Mouse (Mus musculus): ENCODE data around the gene Noct.
"Not testable (repeated sequence)": the region's sequence is repeated elsewhere in the genome, so short reads cannot be mapped to it uniquely, and the experiment has no call there.

Gene Noct

DNA sequence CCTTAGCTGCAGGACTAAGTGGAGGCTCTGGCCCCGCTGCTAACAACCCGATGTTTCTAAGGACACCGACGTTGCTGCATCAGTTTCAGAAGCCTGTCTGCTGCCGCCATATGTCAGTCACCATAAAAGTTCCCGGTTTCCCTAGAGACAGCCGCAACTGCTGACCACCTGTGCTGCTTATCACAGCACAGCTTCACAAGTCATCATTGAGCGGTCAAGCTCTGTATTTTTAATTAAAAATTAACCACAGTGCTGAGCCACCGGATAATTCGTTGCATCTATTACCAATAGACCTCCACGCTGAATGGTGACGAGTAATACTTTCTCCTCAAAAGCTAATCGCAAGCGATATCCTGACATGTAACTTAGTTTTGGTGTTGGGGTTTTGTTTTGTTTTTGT lies 19.4 kb upstream of the Noct start:
- DNase-seq (ENCODE audit: low spot score in 2 of 2): no peak

DNA sequence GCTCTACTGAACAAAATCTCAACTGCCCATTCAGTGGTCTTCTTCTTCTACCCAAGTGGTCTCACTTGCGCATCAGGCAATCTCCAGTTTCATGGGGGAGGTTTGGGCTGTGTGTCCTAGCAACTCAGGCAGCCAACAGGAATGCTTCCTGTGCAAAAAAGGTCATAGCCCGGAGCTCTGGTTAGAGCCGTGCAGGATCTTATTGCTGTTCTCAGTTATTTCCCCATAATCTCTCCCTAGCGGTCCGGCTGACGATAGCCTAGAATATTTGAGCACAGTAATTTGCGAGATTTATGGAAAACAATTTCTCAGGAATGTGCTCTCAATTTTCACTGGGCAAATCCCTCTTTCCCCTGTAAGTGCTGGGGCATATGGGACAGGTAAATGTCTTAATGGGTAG lies 17.7 kb upstream of the Noct start:
- no peak for DNase-seq (ENCODE audit: low spot score in 2 of 2)

DNA sequence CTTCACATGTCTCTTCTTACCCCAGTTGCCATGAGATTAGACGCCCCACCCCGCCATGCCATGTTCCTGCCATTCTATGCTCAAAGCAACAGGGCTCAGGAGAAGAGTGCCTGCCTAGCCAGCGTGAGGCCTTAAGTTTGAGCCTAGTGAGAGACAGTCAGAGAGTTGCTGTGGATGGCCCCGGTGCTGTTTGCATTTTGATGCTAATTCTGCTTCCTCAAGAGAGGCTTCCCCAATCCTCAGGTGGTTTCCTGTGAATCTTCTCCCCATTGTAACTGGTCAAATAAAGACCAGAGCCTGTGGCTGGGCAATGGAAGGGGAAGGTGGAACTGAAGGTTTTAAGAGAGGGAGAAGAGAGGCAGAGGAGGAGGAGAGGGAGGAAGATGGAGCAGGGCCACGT lies 15.6 kb upstream of the Noct start:
- no peak for DNase-seq (ENCODE audit: low spot score in 2 of 2)

DNA sequence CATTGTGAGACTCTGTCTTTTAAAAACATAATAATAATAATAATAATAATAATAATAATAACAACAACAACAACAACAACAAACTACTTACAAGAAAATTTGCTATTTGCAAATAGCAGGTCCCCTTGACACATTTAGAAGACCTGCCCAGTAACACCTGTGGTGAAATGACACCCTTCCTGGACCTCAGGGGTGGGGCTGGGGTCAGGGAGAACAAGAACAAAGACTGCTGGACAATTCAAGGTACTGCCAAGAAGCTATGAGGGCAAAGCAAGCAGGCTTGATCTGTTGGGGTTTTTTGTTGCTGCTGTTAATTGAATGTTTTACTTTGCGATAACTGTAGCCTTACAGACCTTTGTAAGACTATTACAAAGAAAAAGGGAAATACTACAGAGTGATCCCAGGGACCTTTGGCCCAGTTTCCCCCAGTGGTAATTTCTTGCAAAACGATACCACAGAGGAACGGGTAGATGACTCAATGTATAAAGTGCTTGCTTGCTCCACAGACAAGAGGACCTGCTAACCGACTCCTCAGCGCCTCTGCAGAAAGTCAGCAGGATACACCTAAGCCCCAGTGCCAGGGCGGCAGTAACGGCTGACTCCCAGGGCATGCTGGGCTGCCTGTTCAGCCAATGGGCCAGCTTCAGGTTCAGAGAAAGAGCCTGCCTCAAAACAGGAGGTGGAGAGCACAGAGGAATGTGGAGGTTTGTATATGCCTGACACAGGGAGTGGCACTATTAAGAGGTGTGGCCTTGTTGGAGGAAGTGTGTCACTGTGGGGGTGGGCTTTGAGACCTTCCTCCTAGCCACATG lies 14.5 kb upstream of the Noct start:
- no peak for DNase-seq (ENCODE audit: low spot score in 2 of 2)

DNA sequence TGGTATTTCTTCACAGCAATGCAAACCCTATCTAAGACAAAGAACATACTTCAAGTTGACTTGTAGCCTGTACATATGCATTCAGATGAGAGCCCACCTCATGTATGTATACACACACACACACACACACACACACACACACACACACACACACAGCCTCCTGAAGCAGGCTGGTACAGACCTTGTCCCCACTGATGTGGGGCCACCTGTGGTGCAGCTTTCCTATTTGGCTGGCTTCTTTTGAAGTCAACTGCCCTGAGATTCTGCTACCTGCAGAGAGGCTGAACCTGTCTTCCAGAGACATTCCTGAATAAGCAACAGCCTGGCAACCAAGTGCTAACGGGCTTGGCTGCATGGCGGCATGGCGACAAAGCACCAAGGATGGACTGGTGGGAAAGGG lies 13.8 kb upstream of the Noct start:
- no peak for DNase-seq (ENCODE audit: low spot score in 2 of 2)

DNA sequence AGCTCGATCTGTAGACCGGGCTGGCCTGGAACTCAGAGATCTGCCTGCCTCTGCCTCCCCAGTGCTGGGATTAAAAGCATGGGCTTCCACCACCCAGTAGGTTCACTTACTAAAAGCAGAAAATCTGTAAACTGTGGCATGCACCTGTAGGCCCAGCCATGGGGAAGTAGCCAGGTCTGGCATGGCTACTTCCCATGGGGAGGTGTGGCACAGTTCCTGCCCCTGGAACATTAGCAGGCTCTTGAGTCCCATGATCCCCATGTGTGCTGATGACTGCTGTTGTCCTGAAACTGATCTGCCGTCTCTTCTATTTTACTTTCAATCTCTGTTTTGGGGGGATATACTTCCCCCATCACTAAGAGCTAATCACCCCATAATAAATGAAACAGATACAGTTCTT lies 11.1 kb upstream of the Noct start:
- DNase-seq (ENCODE audit: low spot score in 2 of 2): no peak

DNA sequence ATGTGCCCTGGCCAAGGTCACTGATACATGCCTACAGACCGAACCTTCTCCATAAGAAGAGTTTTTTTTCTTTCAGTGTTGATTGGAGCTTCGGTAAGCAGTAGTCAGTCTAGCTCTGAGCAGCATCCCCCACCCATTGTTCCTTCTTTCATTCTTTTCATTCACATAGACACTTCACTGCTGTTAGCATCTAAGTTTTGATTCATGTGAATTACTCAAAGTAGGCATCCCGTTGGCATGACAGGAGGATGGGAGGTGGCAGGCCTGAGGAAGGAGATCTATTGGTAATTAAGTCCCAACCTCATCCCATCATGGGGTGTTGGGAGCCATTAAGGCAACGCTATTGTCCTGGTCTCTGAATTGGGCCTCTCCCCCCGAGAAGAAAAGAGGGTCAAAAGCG lies 8.6 kb upstream of the Noct start:
- no peak for DNase-seq (ENCODE audit: low spot score in 2 of 2)

DNA sequence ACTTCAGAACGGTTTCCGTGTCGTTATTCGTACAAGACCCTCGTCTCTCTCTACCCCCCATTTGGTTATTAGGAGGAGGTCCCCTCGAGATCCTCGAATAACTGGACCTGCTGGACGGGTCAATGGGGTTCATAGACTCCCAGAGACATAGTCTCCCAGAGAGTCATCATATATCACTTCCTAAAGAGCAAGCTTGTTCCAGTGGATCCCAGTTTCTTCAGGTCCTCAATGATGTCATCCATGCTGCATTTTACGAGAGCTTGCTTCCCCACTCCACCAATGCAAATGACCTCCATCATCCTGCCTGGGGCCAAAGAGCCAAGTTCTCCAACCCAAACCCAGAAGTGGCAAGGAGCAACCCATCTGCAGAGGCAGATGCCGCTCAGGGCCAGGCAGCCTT lies 7.9 kb upstream of the Noct start:
- not testable (repeated sequence) for DNase-seq (ENCODE audit: low spot score in 2 of 2)

DNA sequence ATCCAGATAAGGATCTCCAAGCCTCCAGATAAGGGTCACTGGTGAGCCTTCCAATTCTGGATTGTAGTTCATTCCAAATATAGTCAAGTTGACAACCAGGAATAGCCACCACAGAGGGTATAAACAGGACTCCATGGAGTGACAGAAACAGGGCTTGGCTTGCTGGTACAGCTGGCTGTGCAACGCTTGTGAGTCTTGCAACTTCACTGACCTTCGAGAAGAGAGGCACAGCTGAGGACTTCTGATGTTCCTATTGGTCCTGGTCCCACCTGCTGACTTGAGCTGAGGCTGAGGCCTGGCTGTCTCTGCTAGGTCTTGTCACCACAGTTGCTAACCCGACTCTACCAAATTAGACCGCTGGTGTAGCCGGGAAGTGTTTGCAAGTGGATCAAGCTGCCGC lies 5.9 kb upstream of the Noct start:
- DNase-seq (ENCODE audit: low spot score in 2 of 2): not testable (repeated sequence)

DNA sequence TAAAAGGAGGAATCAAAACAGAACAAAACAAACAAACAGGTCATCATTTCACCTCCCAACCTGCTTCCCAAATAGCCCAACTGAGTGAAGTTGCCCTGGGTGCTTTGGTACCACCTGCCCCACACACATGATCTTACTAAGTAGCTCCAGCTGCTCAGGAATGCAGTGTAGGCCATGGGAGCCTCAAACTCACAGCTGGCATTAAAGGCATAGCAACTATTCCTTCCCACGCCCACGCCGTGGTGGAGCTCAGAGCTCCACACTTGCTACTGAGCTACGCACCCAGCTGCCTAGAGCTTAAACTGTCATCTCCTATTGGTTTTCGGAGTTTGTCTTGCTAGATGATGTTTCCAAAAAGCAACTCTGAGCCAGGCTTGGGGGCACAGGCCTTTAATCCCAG lies 5.0 kb upstream of the Noct start:
- DNase-seq (ENCODE audit: low spot score in 2 of 2): no peak

DNA sequence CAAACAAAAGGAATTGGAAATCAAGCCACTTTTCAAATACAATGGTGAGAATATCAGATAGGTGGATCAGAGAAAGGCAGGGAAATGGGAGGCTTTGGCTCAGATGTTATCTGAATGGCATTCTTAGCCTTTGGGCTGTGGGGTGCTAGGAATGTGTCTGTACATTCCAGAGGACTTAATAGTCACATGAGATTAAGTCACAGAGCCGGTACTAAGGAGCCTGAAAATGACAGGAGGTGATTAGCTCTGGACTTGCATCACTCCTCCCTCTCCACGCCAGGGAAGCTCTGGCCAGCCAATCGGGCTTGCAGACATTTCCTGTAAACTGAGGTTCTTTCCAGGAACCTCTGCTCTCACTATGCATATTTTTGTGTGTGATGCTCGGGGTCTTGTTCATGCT lies 3.4 kb upstream of the Noct start:
- DNase-seq (ENCODE audit: low spot score in 2 of 2): no peak

DNA sequence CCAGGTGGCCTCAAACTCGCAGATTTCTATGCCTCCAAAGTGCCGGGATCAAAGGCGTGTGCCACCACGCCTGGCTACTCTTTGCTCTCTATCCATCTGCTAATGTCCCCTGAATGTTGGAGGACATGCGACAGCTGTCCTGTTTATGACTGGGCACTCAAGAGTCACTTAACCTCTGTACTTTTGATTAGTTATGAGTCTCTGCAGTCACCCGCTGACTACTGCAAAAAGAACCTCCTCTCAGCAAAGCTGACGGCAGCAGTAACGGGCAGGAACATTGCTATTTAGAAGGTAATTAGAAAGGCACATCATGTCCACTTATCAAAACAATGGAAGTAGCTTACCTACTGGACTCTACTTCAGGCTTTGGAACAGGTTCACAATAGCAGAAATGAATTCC lies 2.4 kb upstream of the Noct start:
- no peak for DNase-seq (ENCODE audit: low spot score in 2 of 2)

DNA sequence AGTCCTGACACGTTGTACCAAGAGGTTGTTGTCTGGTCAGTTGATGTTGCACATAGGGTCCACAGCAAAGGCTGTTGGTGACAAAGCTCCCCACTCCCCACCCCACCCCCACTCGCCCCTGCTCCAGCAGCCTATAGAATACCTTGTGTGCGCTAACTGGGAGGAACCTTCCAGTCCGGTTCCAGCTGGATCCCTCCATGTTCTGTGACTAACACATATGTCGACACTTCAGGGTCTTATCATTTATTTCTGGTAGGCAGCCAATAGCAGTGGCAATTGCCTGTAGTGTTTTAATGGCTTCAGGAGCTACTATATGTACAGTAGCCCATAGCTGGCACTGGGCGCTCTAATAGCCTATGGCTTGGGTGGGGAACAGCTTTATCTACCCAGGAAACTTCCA lies 1.9 kb upstream of the Noct start:
- no peak for DNase-seq (ENCODE audit: low spot score in 2 of 2)

DNA sequence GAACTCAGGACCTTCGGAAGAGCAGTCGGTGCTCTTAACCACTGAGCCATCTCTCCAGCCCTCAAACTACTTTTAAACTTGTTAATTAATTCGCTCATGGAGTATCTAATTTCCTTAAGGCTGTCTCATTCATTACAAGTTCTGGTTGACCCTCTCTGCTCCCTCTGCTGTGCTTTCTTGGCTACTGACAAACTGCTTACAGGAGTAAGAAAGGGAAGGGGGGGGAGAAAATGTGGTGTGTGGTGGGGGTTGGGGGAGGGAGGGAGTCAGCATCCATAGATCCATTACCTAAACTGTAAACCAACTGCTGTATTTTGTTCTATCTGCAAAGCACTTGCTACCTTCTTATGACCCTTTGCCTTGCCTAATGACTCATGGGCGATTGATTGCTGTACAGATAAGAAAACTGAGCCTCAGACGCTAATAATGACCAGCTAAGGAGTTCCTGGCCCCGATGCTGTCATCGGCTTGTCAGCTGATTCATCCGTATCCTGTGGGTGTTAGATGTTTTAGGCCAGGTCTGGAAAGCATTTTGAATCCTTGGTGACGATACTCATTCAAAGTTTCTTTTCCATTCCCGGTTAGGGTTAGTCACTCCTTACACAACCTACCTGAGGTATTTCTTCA lies 1.3 kb upstream of the Noct start:
- no peak for DNase-seq (ENCODE audit: low spot score in 2 of 2)

DNA sequence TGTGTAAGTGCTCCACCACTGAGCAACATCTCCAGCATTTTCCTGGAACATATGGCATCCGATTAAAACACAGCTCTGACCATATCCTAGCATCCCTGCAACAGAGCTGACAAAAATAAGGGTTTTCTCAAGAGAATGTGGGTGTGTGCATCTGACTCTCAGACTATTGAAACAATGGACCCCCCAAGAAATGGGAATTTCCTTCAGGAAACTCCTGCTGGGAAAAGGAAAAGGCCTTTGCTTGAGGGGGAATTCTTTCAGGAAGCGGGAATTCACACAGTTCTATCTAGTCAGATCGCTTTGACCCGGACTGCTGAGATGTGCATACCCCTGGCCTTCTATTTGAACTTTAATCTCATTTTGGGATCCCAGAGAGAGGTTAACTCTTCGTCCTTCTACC lies 691 bp upstream of the Noct start:
- DNase-seq (ENCODE audit: low spot score in 2 of 2): no peak

DNA sequence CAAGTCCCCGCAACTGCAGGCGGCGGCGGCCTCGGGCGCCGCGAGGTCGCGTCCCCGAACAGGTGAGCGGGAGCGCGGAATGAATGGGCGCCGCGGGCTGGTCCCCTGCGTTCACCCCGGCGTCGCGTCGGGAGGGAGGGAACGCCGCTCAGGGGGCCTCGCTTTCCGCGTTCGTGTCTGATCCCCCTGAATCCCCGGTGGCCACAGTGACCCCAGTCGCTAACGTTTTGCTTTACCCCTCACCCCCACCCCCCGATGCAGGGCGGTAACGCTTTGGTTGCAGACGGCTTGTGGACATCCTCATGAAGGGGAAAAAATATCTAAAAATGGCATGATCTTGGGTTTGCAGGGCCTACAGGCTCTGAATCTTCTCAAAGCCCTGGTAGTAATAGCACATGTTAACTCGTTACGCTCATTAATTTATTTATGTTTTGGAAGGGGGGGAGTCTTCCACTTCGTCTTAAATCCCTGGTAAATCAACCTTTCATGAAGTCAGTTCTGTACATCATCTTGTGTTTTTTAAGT lies 1.0 kb downstream of the Noct start:
- DNase-seq (ENCODE audit: low spot score in 2 of 2): no peak

DNA sequence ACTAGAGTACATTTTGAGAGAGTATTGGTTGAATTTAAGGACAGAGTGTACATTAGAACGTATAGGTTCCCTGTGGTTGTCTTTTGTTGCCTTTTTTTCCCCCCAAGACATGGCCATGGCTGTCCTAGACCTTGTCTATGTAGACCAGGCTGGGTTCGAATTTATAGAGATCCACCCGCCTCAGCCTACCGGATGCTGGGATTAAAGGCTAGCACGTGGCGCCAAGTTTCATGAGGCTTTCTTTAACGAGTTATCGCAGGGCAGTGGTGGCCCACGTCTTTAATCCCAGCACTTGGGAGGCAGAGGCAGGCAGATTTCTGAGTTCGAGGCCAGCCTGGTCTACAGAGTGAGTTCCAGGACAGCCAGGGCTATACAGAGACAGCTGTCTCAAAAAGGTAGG lies 1.7 kb downstream of the Noct start:
- peak in 1 of 2 experiments; percentile 28 for DNase-seq (ENCODE audit: low spot score in 2 of 2)

DNA sequence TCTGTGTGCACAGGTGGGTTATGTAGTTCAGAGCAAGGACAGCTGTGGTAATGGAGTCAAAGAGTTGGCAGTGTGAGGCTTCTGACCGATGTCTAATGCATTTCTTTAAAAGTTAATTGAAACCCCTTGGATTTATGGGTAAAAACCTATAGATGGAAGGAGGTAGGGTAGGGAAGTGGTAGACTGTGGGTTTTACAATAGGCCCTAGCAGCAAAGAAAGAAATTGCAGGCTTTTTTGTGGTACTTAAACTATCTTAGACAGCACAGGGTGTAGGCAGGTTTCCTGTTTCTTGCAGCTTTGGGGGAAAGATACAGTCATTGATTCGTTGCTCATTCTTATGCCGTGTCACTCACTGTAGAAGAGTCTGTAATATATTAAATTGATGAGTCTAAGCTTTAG lies 2.4 kb downstream of the Noct start:
- DNase-seq (ENCODE audit: low spot score in 2 of 2): no peak

DNA sequence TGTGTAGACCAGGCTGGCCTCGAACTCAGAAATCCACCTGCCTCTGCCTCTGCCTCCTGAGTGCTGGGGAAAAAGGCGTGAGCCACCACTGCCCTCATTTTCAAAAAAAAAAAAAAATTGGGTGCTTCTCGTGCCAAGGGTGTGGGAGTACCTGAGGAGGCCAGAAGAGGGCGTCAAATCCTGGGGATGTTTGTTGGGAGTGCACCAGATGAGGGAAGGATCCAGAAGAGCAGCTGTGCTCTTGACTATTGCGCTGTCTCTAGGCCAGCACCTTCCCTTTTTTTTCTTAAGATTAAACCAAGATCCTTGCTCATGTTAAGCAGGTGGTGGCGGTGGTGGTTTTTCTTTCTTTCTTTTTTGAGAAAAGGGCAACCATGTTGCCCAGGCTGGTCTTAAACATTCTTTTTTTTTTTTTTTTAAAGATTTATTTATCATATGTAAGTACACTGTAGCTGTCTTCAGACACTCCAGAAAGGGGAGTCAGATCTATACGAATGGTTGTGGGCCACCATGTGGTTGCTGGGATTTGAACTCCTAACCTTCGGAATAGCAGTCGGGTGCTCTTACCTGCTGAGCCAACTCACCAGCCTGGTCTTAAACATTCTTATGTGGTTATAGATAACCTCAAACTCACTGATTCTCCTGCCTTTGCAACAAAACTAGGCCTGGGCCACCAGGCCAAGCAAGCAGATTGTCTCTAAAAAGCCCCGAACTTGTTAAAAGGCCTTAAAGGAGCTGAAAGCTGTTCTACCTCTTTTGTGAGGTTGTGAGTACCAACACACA lies 4.0 kb downstream of the Noct start:
- peak; percentile 73 to 88 for DNase-seq (ENCODE audit: low spot score in 2 of 2)

DNA sequence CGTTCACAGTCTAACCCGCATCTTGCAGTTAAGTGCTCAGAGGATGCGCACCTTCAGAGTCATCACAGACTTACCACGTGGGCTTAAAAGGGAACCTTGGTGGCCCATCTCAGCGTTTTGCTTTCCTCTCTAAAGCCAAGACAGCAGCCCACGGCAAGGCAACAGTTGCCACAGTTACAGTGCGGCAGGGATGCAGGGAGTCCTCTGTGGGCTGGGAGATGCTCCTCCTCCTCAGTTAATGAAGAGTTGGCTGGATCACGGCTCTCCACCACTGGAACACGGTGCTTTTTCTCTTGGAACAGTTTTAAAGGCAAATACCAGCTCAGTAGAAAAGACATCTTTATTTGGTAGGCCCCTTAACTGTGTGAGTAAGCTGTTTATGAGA lies 4.6 kb downstream of the Noct start:
- DNase-seq (ENCODE audit: low spot score in 2 of 2): peak in 1 of 2 experiments; percentile 19

DNA sequence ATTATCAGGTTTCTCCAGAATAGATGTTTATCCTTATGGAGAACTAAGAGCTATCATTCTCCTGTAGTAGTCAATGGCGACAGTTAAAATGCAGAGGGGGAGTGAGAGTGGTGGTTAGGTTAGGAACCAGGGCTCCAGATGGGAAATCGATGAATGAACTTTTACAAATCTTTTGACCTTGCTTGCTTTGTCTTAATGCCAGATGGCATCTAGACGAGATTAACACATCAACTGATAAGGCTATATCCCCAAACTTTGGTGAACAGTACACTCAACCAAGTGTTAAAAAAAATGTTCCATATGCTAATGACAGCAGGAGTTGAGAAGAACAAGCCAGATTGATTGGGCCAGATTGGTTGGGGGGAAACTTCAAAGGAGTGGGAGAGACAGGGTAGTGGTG lies 5.0 kb downstream of the Noct start:
- no peak for DNase-seq (ENCODE audit: low spot score in 2 of 2)

DNA sequence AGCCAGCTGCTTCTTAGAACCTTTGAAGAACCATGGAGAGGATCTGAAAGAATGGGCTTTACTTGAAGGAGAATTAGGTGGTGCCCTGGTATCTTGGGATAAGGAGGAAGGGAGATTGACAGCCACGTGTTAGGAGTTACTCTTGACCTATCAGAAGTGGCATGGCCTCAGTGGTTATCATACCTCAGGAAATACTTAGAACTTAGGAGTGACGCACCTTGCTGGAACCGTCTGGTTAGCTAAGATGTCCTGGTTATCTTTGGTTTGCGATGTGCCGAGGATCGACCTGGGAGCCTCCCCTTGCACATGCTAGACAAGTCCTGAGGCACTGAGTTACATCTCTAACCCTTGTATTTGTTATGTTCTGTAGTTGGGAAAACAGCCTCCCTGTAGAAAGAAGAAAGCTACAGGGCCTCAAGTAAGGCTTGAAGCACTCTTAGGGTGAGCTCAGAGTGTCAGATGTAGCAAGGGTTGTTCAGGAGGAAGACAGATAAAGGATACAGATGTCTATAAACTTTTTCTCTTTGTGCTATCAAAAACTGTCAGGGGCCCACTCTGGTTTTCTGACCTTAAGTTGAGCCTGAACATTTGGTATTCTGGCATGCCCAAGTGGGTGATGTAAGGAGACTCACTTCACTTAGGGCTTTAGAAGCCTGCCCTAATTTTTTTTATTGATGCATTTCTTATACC lies 6.0 kb downstream of the Noct start:
- DNase-seq (ENCODE audit: low spot score in 2 of 2): peak; percentile 46 to 60

Measured in spleen, postnatal 10 days (tissue).